Mouse (Mus musculus) heart, embryonic 11.5 days (tissue): ENCODE data around the gene 9130019O22Rik. TPM values are rescaled to one million over a fixed set of nuclear protein-coding genes. Genes with fewer than 3 reads are reported as not detected.
A peak's percentile ranks its signal among the peaks of the same experiment; 100 is the strongest.

Source experiments
- ATAC-seq: fragments of 200-750 bp; cut with Nextera tagmentation; replicated peaks from 2 replicates; pipeline ENCODE4 v1.8.0; 2017; ENCODE audit warnings: moderate library complexity; ENCODE audit not compliant: insufficient number of reproducible peaks, low FRiP score, low TSS enrichment
- H3K27ac ChIP-seq: fragments of 300-500 bp; sonication (generic); 2 replicates; pipeline ENCODE4 v1.5.1; 2014; ENCODE audit warnings: mild to moderate bottlenecking, low read depth, low read length
- H3K27me3 ChIP-seq: fragments of 300-500 bp; sonication (generic); 2 replicates; pipeline ENCODE4 v1.6.1; 2014; ENCODE audit warnings: mild to moderate bottlenecking, low read length, mixed read lengths; ENCODE audit not compliant: control insufficient read depth, insufficient read depth
- H3K36me3 ChIP-seq: fragments of 300-500 bp; sonication (generic); 2 replicates; pipeline ENCODE4 v1.6.1; 2014; ENCODE audit warnings: mild to moderate bottlenecking, low read length, moderate library complexity, mixed read lengths; ENCODE audit not compliant: control insufficient read depth, insufficient read depth
- H3K4me1 ChIP-seq: fragments of 300-500 bp; sonication (generic); 2 replicates; pipeline ENCODE4 v1.6.1; 2014; ENCODE audit warnings: low read length; ENCODE audit not compliant: control insufficient read depth, insufficient read depth
- H3K4me2 ChIP-seq: fragments of 300-500 bp; sonication (generic); 2 replicates; pipeline ENCODE4 v1.6.1; 2014; ENCODE audit warnings: mild to moderate bottlenecking, moderate library complexity
- H3K4me3 ChIP-seq: fragments of 300-500 bp; sonication (generic); 2 replicates; pipeline ENCODE4 v1.5.1; 2014; ENCODE audit warnings: low read depth, low read length
- H3K9ac ChIP-seq: fragments of 300-500 bp; sonication (generic); 2 replicates; pipeline ENCODE4 v1.6.1; 2014; ENCODE audit warnings: mild to moderate bottlenecking, low read depth, low read length, moderate library complexity
- H3K9me3 ChIP-seq: fragments of 300-500 bp; sonication (generic); replicated peaks from 2 replicates; pipeline ENCODE4 v1.6.1; 2016; ENCODE audit warnings: low read length; ENCODE audit not compliant: control insufficient read depth
- WGBS: fragments of 180-500 bp; shearing (Covaris S2); extraction: QIAGEN DNeasy Blood & Tissue Kit; methylation state at CpG from one replicate; pipeline ENCODE4 v1.1.7; 2014; ENCODE audit not compliant: insufficient replicate concordance; 5-methylcytosine and 5-hydroxymethylcytosine counted together
- polyA plus RNA-seq: library from polyadenylated mRNA; unstranded; fragments of >200 nt; fragmentation: Nextera tagmentation; extraction: Ambion mirVana; gene quantifications from 2 replicates; pipeline ENCODE4 v1.2.1, GENCODE M21; 2014

9130019O22Rik gene
- 3.7 and 5.5 TPM in 2 replicates for polyA plus RNA-seq

DNA sequence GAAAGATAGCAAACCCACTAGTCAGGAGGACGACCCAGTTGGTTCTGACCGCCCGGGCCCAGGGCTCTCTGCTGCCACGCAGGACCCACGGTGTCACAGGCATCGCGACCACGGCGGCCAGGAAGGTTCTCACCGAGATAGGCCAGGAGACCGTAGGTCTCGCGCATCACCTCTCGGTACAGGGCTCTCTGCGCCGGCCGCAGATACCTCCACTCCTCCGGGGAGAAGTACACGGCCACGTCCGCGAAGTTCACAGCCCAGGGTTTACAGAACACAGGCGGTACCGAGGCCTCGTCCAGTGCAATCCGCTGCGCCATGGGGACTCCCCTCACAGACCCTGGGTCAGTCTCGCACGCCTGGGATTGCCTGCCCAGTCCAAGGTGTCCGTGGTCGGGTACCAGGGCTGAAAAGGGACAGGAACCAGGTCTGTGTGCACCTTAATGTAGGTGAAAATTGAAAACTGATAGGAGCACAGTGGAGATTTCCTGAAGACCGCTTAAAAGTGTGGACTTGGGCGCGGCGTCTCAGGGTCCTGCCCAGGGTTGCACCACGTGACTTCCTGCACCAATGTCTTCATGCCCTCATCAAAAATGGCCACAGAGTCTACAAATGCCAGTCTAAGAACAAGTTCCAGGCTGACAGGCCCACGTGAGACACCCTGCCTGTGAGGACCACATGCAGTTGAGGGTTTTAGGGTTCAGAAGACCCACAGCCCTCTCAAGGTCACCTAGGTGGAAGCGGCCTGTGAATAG lies at the start of gene 9130019O22Rik:
Gene 9130019O22Rik (minus strand): TSS at position 526 of the 752 bp plus-strand sequence.
- ATAC-seq: peak; percentile 86
- Histone ChIP-seq H3K4me1 (no peaks in the 10 kb centered on the region), H3K9me3 (no peaks in the 10 kb centered on the region), H3K4me2 (peak within 1 kb of the TSS; percentile 76), H3K27ac (no peak within 1 kb of the TSS), H3K4me3 (peak within 1 kb of the TSS; percentile 58), H3K36me3 (peaks cover 6% of the 10 kb centered on the region; the same call in 1 of the 2 replicates), H3K27me3 (no peaks in the 10 kb centered on the region), H3K9ac (peak within 1 kb of the TSS; percentile 84)
- 13% methylated on average over 38 of the region's 38 CpGs for WGBS

DNA sequence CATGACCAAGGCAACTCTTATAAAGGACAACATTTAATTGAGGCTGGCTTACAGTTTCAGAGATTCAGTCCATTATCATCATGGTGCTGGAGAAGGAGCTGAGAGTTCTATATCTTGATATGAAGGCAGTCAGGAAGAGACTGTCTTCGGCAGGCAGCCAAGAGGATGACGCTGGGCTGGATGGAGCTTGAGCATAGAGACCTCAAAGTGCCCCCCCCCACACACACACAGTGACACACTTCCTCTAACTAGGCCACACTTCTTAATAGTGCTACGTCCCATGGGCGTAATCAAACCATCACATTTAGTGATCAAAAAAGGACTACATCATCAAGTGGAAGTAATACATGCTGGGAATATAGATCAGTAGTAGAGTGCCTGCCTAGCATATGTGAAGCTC lies 48.2 kb upstream of the 9130019O22Rik start:
- Histone ChIP-seq H3K9me3 (peaks cover 9% of the 10 kb centered on the region; the same call in 1 of the 2 replicates), H3K36me3 (no peaks in the 10 kb centered on the region), H3K27me3 (no peaks in the 10 kb centered on the region), H3K27ac (no peak overlapping the region), H3K4me1 (no peaks in the 10 kb centered on the region), H3K4me3 (no peak overlapping the region), H3K9ac (no peak overlapping the region), H3K4me2 (no peak overlapping the region)
- no peak for ATAC-seq
- WGBS: 79% methylated on average over 4 of the region's 4 CpGs

DNA sequence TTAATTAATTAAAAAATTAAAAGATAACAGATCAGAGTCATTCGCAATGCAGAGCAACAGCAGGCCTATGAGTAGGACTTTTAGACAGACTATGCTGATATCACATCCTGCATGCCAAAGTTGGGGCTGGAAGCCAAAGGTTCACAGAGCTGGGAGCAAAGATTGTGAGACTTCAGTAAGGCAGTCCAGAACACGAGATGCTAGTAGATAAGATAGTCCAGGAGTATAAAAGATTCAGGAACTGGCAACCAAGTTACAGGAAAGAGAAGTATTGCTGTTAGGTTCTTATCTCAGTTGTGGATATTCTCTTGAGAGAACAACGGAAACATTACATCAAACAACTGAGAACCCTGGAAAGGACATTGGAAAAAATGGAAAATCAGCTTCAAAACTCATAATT lies 39.4 kb upstream of the 9130019O22Rik start:
- no peaks in the 10 kb centered on the region for H3K9me3 ChIP-seq
- no peak overlapping the region for H3K4me3 ChIP-seq
- H3K36me3 ChIP-seq: no peaks in the 10 kb centered on the region
- peaks cover 10% of the 10 kb centered on the region for H3K27me3 ChIP-seq
- no peak overlapping the region for H3K27ac ChIP-seq
- H3K4me1 ChIP-seq: peaks cover 3% of the 10 kb centered on the region; the same call in 1 of the 2 replicates
- no peak overlapping the region for H3K4me2 ChIP-seq
- no peak for ATAC-seq
- no peak overlapping the region for H3K9ac ChIP-seq
- 55% methylated on average over 3 of the region's 3 CpGs for WGBS

DNA sequence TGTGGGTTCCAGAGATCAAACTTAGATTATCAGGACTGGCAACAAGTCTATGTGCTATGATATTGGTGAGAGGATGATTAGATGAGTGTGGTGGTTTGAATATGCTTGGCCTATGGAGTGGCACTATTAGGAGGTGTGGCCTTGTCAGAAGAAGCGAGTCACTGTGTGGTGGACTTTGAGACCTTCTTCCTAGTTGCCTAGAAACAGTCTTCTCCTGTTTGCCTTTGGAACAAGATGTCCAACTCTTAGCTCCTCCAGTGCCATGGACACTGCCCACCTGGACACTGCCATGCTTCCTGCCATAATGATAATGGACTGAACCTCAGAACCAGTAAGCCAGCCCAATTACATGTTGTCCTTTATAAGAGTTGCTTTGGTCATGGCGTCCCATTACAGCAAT lies 38.9 kb upstream of the 9130019O22Rik start:
- H3K4me2 ChIP-seq: no peak overlapping the region
- H3K27ac ChIP-seq: no peak overlapping the region
- H3K36me3 ChIP-seq: no peaks in the 10 kb centered on the region
- peaks cover 8% of the 10 kb centered on the region for H3K4me1 ChIP-seq
- no peak overlapping the region for H3K9ac ChIP-seq
- H3K4me3 ChIP-seq: no peak overlapping the region
- WGBS: 72% methylated on average over 2 of the region's 2 CpGs
- no peaks in the 10 kb centered on the region for H3K9me3 ChIP-seq
- no peak for ATAC-seq
- H3K27me3 ChIP-seq: peaks cover 10% of the 10 kb centered on the region

DNA sequence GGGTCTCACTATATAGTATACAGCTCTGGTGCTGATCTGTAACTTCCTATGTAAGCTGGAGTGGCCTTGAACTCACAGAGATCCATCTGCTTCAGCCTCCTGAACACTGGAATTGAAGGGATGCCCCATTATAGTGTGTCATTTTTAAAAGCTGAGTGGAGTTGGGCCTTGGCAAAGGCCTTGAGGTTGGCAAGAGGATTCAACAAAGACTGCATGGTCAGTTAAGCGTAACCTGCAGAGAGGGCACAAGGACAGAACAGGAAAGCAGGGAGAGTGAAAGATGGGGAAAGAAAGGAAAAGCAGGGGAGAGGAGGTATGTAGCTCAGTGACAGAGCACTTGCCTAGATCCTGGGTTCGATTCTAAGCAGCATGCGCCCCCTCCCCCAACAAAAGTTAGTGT lies 38.3 kb upstream of the 9130019O22Rik start:
- 81% methylated on average over 3 of the region's 3 CpGs for WGBS
- no peak overlapping the region for H3K9ac ChIP-seq
- no peak for ATAC-seq
- H3K4me2 ChIP-seq: no peak overlapping the region
- peaks cover 10% of the 10 kb centered on the region for H3K27me3 ChIP-seq
- no peaks in the 10 kb centered on the region for H3K36me3 ChIP-seq
- peaks cover 8% of the 10 kb centered on the region for H3K4me1 ChIP-seq
- no peaks in the 10 kb centered on the region for H3K9me3 ChIP-seq
- H3K27ac ChIP-seq: no peak overlapping the region
- no peak overlapping the region for H3K4me3 ChIP-seq

DNA sequence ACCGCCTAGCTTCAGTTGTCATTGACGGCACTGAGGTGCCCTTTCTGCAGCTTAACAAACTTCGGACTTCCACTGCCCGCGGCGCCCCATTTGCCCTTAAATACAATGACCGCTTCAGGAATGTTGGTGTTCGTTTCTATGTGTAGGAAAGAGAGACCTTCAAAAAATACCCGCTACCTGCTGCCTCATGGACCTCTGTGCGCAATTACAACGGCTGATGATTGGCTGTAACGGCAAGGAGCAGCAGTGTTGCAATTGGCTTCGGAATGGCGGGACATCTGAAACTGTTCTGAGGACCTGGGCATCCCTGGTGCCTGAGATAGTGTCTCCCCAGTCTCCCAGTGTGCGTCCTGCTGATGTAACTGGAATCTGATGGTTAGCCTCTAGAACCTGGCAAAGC lies 35.3 kb upstream of the 9130019O22Rik start:
- H3K9me3 ChIP-seq: no peaks in the 10 kb centered on the region
- no peaks in the 10 kb centered on the region for H3K36me3 ChIP-seq
- no peak for ATAC-seq
- H3K4me2 ChIP-seq: peak overlapping the region; percentile 83
- peak overlapping the region; percentile 80 for H3K9ac ChIP-seq
- H3K27ac ChIP-seq: no peak overlapping the region
- H3K27me3 ChIP-seq: peaks cover 10% of the 10 kb centered on the region
- peaks cover 8% of the 10 kb centered on the region for H3K4me1 ChIP-seq
- H3K4me3 ChIP-seq: peak overlapping the region; percentile 74
- under 1% methylated on average over 15 of the region's 15 CpGs for WGBS

DNA sequence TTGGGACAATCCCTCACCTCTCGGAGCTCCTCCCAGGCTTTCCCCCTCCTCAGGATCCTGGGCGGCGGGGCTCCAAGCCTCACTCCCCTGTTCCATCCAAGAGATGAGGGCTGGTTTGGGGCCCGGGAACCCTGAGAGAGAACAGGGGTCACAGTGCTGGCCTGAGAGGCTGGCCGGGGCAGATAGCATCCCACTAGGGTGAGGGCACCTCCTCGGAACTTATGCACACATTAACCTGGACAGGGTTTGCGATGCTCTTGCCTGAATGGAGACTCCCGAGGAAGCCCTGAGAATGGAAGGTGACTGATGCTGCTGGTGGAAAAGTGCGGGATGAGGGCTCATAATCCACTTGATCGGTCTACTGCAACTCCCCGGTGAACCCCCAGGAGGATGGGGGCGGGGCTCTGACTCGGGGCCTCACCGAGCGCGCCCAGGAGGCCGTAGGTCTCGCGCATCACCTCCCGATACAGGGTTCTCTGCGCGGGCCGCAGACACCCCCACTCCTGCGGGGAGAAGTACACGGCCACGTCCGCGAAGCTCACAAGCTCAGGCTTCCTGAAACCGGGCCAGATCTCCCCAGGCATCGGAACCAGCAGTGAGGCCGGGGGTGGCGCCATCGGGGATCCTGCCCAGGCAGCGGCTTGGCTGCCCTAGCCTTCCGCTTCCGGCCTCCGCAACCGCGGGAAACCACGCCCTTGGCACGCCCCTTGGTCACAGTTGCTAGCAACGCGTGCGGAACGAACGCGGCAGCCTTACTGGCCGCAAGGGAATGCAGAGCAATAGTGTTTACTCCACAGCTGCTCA lies 34.6 kb upstream of the 9130019O22Rik start, which contains the start of gene Zfp688:
Gene Zfp688 (minus strand): TSS at position 681 of the 804 bp plus-strand sequence.
- peak within 1 kb of the TSS; percentile 80 for H3K9ac ChIP-seq
- WGBS: under 1% methylated on average over 48 of the region's 48 CpGs
- H3K36me3 ChIP-seq: no peaks in the 10 kb centered on the region
- H3K4me3 ChIP-seq: peak within 1 kb of the TSS; percentile 74
- H3K4me2 ChIP-seq: peak within 1 kb of the TSS; percentile 83
- peak; percentile 83 for ATAC-seq
- peaks cover 10% of the 10 kb centered on the region for H3K27me3 ChIP-seq
- H3K27ac ChIP-seq: peak within 1 kb of the TSS; percentile 57
- no peaks in the 10 kb centered on the region for H3K9me3 ChIP-seq
- peaks cover 8% of the 10 kb centered on the region for H3K4me1 ChIP-seq

DNA sequence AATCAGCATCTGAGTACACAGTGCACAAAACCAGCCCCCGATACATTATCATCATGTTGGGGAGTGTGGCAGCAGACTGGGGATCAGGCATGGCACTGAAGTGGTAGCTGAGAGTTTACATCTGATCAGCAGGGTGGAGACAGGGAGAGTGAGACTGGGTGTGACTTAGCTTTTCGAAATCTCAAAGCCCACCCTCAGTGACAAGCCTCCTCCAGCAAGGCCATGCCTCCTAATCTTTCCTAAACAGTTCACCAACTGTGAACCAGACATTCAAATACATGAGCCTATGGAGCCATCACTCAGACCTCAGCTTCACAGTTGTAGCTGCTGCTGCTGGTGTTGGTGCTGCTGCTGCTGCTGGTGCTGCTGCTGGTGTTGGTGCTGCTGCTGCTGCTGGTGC lies 24.5 kb upstream of the 9130019O22Rik start:
- WGBS: 62% methylated on average over 2 of the region's 2 CpGs
- no peak overlapping the region for H3K9ac ChIP-seq
- no peaks in the 10 kb centered on the region for H3K27me3 ChIP-seq
- no peaks in the 10 kb centered on the region for H3K36me3 ChIP-seq
- ATAC-seq: no peak
- H3K4me3 ChIP-seq: no peak overlapping the region
- no peaks in the 10 kb centered on the region for H3K9me3 ChIP-seq
- H3K4me2 ChIP-seq: no peak overlapping the region
- no peak overlapping the region for H3K27ac ChIP-seq
- no peaks in the 10 kb centered on the region for H3K4me1 ChIP-seq
